In the genomic region with DNA sequence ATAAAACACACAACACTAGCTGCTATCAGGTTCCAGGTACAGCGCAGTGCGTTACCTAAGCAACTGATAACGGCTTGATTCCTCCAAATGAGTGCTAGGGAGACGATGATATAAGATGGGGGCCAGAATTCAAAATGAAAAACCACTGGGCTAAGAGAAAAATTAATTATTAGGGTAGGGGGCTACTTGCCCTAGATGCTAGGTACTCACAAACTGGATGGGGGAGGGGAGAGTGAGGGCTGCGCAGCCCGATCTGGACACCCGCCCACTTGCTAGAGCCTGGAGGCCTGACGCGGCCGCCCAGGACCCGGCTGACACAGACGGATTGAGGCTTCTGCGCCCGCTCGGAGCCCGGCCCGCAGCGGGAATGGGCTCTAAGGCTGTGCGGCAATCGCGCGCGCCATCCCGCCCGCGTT, we compare ENCODE assay signal across 1 mouse cellular context.
TF ChIP-seq lines count a peak whose summit lies in the region.

No protein-coding gene starts in this region.

TF ChIP-seq in C2C12, 6 proteins besides CTCF, POLR2A, EP300 and RAD21:
- TF ChIP-seq CEBPB (IDR thresholded peaks at IDR 0.05; ENCODE audit: low read depth): no peak
- TF ChIP-seq MYOD1 (IDR thresholded peaks at IDR 0.05; ENCODE audit: control insufficient read depth, insufficient read length, low read depth): no peak
- no peak for TF ChIP-seq FOSL1 (IDR thresholded peaks at IDR 0.05; ENCODE audit: insufficient read depth, low read length, poor library complexity, severe bottlenecking)
- no peak for TF ChIP-seq USF1 (IDR thresholded peaks at IDR 0.05; ENCODE audit: low read depth)
- TF ChIP-seq MYOG (IDR thresholded peaks at IDR 0.05; ENCODE audit: control insufficient read depth, extremely low read depth, insufficient read length): no peak
- no peak for TF ChIP-seq MAX (IDR thresholded peaks at IDR 0.05)
